Mouse (Mus musculus) erythroblast, embryonic 14.5 days (primary cell): Measurements from ENCODE around the gene Plcxd2.

Experiments used
- GATA1 ChIP-seq: IDR thresholded peaks from 2 replicates; pipeline ENCODE4 v1.6.1; 2012; ENCODE audit warnings: low read length, inconsistent platforms, mixed read lengths
- TAL1 ChIP-seq: IDR thresholded peaks from 3 replicates; pipeline ENCODE4 v1.6.1; 2012; ENCODE audit warnings: low read length, inconsistent platforms, mixed read lengths

DNA sequence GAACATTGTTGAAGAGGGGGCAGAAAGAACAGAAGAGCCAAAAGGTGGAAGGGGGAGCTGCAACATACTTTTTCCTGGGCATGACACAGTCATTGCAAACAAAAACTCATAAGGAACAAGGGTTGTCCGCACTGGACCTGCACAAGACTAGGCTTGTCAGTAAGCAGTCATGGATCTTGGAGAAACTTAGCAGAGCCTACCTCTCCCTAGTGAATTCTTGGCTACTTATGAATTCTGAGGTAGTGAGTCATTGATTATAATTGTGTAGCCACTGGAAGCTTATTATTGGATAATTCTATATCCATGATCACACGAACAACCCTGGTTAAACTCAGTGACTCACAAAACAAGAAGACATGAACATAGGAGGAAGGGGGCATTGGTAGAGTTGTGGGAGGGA is 63.7 kb downstream of the Plcxd2 start:
- TF ChIP-seq GATA1 (no peak), TAL1 (no peak)
